Mouse (Mus musculus) left cerebral cortex, postnatal 36 days (tissue): Measurements from ENCODE around the gene Nedd9. TPM values are rescaled to one million over a fixed set of nuclear protein-coding genes. Genes with fewer than 3 reads are reported as not detected.

Source experiments
- DNase-seq, 2 experiments: peaks; one replicate each; pipeline ENCODE4 v3.0.0; 2021 to 2022; ENCODE audit warnings: low spot score in 2 of 2, mixed read lengths in 1 of 2
- intact Hi-C: fragments of 180-260 bp; cut with DNase I; formaldehyde crosslinking; loops from one replicate; pipeline ENCODE4 v1.15.1; 2025
- total RNA-seq, 2 experiments: library from RNA; stranded (reverse); gene quantifications; 2 replicates each; pipeline ENCODE4 v1.2.3; 2021

The Nedd9 gene
- total RNA-seq, 2 experiments from 2014 or later = 7.5 to 7.9 TPM

DNA sequence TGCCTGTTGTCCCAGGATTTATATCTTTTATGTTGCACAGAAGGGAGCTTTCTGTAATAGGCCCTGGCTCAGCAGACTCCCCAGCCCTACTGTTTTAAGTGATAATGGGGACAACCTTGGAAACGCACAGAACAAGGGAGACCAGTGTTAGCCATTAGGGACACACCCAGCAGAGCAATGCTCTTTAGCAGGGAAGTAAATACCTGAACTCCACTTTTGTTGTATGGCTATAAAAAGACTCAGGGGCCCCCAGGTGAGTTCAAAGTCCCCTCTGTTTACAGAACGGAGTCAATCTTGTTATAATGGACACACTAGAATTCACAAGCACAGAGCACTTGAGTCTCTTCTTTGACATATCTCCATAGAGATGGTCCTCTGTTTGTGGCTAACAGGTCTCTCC is 28.5 kb downstream of the Nedd9 start:
- no peak for DNase-seq
- intact Hi-C loops = loop anchor here (10.0 kb wide), 1 partner anchor 86 kb away; no protein-coding TSS in a partner anchor

- DNase-seq = no peak
- intact Hi-C loops = loop anchor here (10.0 kb wide), 1 partner anchor 87 kb away; no protein-coding TSS in a partner anchor
These were observed 29.3 kb downstream of the Nedd9 start for GRCm38 (mm10) chr13:41457798-41458390.

- no peak for DNase-seq
- intact Hi-C loops = loop anchor here (10.0 kb wide), 1 partner anchor 88 kb away; no protein-coding TSS in a partner anchor
These were observed 29.9 kb downstream of the Nedd9 start for GRCm38 (mm10) chr13:41457030-41457797.

DNA sequence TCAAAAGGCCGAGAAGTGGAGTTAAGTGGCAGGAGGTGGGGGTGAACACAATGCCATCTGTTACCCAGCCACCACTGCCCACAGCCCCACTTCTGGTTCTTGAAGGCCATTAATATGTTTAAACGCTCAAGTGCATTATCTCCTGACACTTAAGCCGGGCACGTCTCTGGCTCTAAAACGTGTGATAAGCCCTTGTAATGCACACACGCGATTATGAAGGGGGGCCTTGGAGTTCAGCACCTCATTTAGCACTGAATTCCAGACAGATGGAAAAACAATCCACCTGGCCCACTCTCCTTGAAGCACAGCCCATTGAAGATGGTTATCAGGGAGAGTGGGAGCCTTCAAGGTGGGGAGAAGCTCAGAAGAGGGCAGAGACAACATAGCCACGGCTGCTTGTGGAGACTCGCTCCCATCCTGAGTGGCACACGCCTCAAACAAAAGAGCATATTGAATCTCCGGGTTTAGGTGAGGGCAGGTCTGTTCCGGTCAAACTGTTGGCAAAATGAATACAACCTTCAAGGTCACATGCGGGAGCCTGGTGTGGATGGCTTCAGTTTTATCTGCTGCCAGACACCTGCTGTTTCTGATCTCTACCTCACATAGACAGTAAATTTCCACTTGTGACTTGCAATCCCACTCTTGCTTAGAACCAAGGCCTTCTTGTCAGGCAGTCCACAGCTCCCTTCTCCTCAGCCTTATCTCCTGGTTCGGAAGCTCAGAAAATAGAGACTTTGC is 30.7 kb downstream of the Nedd9 start:
- no peak for DNase-seq
- intact Hi-C loops = loop anchor here (10.0 kb wide), 1 partner anchor 88 kb away; no protein-coding TSS in a partner anchor

DNA sequence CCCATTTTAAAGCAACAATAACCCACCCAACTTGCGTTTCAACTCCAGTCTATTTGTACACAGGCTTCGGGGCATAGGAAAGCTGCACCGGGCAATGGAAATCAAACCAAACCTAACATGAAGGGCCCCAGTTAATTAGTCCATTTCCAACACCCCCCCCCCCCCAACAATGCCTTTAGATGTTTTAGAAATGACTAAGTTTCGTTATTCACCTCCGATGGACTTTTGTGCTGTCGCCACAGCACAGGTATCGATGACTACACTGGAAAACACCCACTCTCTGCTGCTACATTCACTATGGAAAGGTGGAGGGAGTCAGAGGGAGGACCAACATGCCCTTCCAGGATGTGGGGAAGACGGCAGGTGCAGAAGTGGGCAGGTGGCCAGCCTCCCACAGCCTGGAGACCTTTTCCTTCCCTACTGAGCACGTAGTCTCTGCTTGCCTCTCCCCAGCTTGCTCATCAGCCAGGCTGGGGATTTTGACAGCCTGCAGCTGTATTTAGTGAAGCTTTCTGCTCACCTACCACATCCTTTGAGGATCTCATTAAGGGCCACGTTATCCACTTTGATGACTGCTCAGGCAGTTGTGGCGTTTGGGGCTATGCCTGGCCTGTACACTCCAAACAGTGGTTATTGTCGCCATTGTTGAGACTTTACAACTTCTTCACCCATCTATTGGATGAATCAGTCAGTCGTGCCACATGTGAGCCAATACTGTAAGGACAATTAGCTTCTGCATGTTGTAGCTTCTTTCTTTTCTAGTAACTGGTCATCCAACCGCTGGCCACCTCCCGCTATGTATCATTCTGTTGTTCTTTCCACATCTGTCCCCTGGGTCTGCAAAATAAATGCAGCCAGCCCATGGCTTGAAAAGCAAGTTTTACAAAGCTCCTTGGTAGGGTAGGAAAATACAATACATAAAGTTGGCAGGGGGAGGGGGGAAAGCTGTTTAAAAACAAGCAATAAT is 33.7 kb downstream of the Nedd9 start:
- no peak for DNase-seq
- intact Hi-C loops = loop anchor here (10.0 kb wide), 1 partner anchor 91 kb away; no protein-coding TSS in a partner anchor

DNA sequence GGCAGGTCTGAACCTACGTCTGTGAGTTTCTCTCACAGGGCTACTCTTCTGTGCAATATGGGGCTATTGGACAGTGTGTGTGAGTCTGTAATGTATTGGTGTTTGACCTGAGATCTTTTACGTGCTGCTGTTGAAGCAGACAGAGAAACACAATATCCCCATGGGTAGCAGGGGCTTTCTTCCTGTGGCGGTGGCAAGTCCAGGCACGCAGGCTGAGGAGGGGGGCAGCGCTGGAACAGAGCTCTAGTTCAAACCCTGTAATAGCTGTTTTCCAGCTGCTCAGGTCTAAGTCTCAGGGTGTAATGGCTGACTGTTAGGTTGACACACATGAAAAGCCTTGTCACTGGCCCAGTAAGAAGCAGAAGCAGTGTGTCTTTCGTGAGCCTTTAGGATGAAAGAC is 36.3 kb downstream of the Nedd9 start:
- intact Hi-C loops = loop anchor here (10.0 kb wide), 1 partner anchor 94 kb away; no protein-coding TSS in a partner anchor
- DNase-seq = no peak

GRCm38 (mm10) chr13:41449211-41449610 is 38.0 kb downstream of the Nedd9 start:
- intact Hi-C loops = no loop called here
- DNase-seq = no peak

- intact Hi-C loops = no loop called here
- DNase-seq = no peak
These were observed 40.0 kb downstream of the Nedd9 start for GRCm38 (mm10) chr13:41447209-41447608.

- DNase-seq = no peak
- intact Hi-C loops = no loop called here
These were observed 40.6 kb downstream of the Nedd9 start for GRCm38 (mm10) chr13:41446591-41446990.

DNA sequence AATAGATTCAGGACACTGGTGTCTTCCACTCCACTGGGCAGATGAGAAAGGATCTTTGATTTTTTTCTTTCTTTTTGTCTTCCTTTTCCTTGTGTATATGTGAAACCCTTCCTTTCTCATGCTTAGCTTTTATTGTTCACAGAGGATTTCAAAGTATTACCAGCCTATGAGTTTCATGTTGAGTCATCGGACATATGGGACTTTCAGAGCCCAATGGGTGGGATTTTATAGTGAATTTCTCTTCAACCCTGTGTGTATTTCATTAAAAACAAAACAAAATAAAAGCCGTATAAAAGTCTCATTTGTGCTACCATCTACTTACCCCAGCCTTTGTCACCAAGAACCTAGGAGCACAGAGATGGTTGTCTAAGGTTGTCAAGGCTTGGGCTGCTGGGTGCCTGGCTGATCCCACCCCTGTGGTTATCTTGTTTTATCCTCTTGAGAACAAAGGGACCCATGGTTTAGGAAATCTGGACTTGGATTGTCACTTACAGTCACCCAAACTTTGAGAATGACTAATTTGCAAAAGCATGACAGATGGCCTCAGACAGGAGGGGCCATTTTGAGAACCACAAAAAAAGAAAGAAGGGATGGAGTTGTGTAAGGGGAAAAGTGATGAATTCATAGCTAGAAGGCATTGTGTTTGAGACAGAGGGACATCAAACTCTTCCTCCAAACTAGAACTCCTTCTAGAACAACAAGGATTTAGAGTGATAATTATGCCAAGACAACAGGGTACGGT is 41.9 kb downstream of the Nedd9 start:
- intact Hi-C loops = no loop called here
- no peak for DNase-seq

- DNase-seq = no peak
- intact Hi-C loops = no loop called here
These were observed 42.9 kb downstream of the Nedd9 start for GRCm38 (mm10) chr13:41444230-41444629.

DNA sequence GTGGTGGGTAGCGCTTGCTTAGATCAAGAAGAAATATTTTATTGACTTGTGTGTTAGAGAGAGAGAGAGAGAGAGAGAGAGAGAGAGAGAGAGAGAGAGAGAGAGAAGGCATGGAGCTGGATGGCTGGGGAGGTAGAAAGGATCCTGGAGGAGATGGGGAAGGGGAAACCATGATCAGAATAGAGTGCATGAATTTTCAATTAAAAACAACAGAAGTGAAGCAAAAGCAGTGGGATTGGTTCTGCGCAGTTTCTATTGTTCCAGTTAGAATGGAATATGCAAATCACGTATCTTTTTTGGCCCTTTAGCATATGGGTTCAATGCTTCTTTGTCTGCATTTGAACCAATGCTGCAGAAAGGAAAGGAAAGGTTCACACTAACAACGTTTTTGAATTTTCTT is 45.0 kb downstream of the Nedd9 start:
- no peak for DNase-seq
- intact Hi-C loops = no loop called here

- DNase-seq = no peak
- intact Hi-C loops = no loop called here
These were observed 47.0 kb downstream of the Nedd9 start for GRCm38 (mm10) chr13:41440205-41440604.

GRCm38 (mm10) chr13:41437390-41437789 is 49.8 kb downstream of the Nedd9 start:
- DNase-seq = no peak
- intact Hi-C loops = no loop called here

GRCm38 (mm10) chr13:41436731-41437130 is 50.4 kb downstream of the Nedd9 start:
- DNase-seq = no peak
- intact Hi-C loops = no loop called here

GRCm38 (mm10) chr13:41433201-41433600 is 54.0 kb downstream of the Nedd9 start:
- DNase-seq = no peak
- intact Hi-C loops = no loop called here

GRCm38 (mm10) chr13:41431795-41432194 is 55.4 kb downstream of the Nedd9 start:
- DNase-seq = no peak

DNA sequence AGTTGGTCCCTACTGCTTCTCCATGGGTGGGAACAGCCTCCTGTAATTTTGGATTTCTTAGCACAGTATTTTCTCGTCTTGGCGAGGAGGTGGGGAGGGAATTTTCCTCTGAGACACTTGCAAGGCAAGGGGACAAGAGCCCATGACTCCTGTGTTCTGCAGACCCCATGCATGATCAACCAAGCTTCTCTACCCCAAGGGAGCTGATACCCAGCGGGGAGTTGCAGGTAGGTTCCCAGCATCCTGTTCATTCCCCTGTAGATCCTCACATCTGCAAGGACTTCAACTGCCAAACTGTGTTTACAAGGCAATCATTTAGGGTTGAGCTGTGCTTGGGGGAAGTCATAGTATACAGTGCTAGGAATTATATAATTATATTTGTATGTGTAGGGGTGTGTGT is 60.1 kb downstream of the Nedd9 start:
- DNase-seq = no peak
- intact Hi-C loops = no loop called here

More at GRCm38 (mm10) chr13:41431795-41432194, 55.4 kb downstream of the Nedd9 start:
- intact Hi-C loops = no loop called here
